Mouse (Mus musculus): ENCODE measurements at regions not wholly inside any gene's neighbourhood (a gene's known extent, or its start where the extent isn't known, plus 50 kb on each side); places are given as distances from the start of the nearest gene placed in this dataset.

GRCm38 (mm10) chr2:171326909-171327308, 595.3 kb downstream of the Dok5 start:
- DNase-seq = no peak

GRCm38 (mm10) chr2:171308486-171308885, 576.9 kb downstream of the Dok5 start:
- no peak for DNase-seq

- no peak for DNase-seq
Measured at GRCm38 (mm10) chr2:171306000-171306399, 574.4 kb downstream of the Dok5 start.

GRCm38 (mm10) chr2:171298519-171298918, 566.9 kb downstream of the Dok5 start:
- no peak for DNase-seq

DNA sequence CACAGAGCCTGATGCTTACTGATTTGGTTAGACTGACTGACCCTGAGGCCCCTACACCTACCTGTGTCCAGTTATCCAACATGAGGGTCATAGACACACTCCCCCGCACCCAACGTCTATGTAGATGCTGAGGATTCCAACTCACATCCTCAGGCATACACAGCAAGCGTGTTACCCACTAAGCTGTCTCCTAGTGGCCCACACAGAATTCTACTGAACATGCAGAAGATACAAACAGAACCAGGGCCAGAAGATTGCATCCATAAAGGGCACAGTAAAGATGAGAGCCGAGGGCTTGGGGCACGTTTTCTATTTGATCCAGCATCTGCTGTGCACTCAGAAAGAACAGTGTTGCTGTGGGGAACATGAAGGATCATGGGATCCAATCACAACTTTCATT, 564.0 kb downstream of the Dok5 start:
- DNase-seq = no peak

DNA sequence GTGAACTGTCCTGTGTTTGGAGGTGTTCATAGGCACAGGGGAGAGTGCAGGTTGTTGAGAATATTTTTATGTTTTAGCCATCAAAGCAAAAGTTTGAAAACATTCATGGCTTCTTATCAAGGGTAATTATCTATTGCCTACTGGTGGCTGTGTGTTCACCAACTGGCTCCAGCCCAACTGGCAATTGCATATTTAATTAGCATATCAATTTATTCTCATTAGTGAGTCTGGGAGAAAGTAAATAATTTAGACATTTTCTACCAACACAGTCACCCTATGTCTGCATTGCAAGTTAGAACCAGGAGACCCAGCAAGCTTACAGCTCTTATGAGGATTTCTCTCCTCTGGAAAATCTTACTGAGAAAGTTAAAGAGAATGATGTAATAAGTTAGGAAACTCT, 561.0 kb downstream of the Dok5 start:
- DNase-seq = no peak

- no peak for DNase-seq
Measured at GRCm38 (mm10) chr2:171285719-171286394, 554.2 kb downstream of the Dok5 start.

- DNase-seq = no peak
Measured at GRCm38 (mm10) chr2:171280132-171280531, 548.5 kb downstream of the Dok5 start.

GRCm38 (mm10) chr2:171279319-171279718, 547.7 kb downstream of the Dok5 start:
- DNase-seq = no peak

DNA sequence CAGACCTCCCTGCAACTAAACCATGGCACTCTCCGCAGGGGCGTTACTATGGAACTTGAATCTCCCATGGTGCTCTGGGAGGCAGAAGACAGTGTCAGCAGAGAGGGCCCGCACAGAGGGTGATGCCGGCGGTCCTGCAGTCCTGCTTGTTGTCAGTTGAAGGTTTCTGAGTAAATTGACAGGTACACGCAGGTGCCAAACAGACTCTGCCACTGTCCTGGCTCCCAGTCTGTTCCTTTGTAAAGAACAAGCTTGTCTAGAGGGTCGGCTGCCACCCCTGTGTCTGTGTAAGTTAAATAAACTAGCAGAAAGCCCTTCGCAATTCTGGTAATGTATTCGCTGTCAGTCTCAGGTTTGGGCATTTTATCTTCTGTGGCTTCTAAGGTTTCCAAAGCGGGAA, 521.6 kb downstream of the Dok5 start:
- no peak for DNase-seq

- no peak for DNase-seq
Measured at GRCm38 (mm10) chr2:171245391-171245790, 513.8 kb downstream of the Dok5 start.

GRCm38 (mm10) chr2:171242356-171242755, 510.7 kb downstream of the Dok5 start:
- no peak for DNase-seq

- no peak for DNase-seq
Measured at GRCm38 (mm10) chr2:171237276-171237960, 505.8 kb downstream of the Dok5 start.

DNA sequence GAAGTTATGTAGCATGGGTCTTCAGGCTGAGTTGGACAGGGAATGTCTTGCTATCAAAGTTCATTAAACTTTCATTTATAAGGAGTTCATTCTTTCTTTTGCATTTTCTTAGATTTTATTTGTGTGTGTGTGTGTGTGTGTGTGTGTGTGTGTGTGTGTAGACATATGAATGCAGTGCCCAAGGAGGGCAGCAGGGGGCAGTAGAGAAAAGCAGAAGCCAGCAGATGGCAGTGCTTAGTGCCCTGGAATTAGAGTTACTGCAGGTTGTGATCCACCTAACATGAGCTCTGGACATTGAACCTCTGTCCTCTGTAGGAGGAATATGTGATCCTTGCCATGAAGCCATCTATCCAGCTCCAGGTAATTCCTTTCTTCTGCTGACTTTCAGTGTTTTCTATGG, 501.2 kb downstream of the Dok5 start:
- no peak for DNase-seq

DNA sequence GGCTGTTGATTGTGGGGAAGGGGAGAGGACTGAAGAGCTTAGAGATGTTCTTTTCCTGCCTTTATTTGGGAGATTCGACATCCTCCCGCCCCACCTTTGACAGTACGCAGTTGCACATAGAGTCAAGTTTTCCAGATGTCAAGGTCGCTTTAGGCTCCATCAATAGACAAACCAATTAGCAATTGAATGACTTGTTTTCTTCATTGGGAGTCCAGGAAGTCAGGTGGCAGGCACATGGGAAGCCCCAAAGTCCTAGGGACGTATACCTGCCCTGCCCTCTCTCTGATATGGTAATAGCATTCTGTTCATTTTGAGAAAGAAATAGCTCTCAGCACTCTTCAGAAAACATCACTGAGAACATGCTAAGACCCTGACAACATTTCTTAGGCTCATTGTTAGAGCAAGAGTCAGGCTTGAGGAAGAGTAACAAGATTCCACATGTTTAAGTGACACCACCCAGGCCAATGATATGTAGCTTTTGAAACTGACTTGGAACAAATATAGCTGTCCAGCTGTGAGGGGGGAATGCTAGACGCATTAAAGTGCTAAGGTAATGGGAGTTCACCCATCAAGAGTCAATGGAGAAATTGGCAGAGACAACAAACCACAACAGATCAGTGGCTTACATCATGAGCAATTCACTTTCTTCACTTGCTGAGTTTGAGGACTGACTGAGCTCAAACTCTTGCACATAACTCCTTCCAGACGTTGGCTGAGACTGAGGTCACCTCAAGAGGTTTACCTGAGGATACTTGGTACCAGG, 499.9 kb downstream of the Dok5 start:
- no peak for DNase-seq

DNA sequence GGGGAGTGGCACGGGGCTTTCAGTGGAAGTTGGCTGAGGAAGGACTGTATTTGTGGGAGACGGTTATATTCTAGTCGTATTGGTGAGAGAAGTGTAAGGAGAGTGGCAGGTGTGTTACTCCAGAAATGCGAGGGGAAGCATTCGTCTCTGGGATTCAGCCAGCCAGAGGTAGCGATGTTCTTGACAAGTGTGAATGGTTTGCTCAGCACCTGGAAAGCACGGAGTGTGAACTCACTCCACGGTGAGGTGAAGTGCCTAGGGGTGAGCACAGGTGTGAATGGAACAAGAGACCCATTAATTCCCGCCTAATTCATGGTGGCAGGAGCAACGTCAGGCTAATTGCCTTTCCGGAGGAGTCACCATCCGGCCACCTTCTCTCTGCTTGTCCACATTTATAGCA, 498.9 kb downstream of the Dok5 start:
- no peak for DNase-seq

DNA sequence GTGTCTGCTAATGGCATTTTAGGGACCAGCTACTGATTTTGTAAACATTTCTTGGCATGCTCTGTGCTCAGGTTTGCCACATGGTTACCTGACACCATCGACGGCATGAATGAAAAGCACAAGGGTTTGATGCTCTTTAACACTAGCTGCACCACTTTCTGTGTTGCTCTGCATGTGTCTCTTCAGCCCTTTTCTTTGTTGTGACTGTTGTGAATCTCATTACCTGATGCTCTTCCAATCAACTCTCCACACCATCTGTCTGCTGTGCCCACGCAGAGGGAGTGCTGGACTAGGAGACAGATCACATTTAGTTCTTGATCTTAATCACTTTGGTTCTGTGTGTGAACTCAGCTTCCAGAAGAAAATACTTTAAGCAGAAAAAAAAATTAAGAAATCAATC, 496.6 kb downstream of the Dok5 start:
- DNase-seq = no peak

GRCm38 (mm10) chr2:171213792-171214191, 482.2 kb downstream of the Dok5 start:
- DNase-seq = no peak

- no peak for DNase-seq
Measured at GRCm38 (mm10) chr2:171196472-171196871, 464.9 kb downstream of the Dok5 start.

DNA sequence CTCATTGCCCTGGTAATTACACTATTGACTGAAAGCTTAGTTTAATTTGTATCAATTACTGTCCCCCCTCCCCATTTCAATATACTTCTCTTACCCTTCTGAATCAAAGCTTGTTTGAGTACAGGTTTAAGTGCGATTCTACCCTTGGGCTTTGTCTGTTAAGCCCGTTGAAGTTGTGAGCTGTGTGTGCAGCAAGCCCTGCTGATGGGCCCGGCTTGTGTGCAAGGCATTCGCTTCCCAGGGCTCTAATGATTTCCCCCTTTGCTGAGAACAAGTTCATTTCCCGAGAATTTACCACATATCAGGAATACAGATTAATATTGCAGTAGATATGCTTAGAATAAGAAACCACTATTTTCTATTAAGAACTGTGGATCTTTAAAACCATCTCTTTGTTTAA, 460.6 kb downstream of the Dok5 start:
- no peak for DNase-seq
